Mouse (Mus musculus) megakaryocyte, embryonic 14.5 days (primary cell): ENCODE data around the gene Tor1b. TPM values are rescaled to one million over a fixed set of nuclear protein-coding genes. Genes with fewer than 3 reads are reported as not detected.
A peak's percentile ranks its signal among the peaks of the same experiment; 100 is the strongest.
"Not testable (repeated sequence)": the region's sequence is repeated elsewhere in the genome, so short reads cannot be mapped to it uniquely, and the experiment has no call there.

Source experiments
- H3K27me3 ChIP-seq: replicated peaks from 2 replicates; pipeline ENCODE3; 2012; ENCODE audit warnings: inconsistent platforms
- H3K36me3 ChIP-seq: replicated peaks from 2 replicates; pipeline ENCODE3; 2012; ENCODE audit warnings: low read length, inconsistent platforms, mixed read lengths
- H3K4me1 ChIP-seq: 2 replicates; pipeline ENCODE4 v1.6.1; 2012; ENCODE audit warnings: inconsistent platforms
- H3K4me3 ChIP-seq: replicated peaks from 2 replicates; pipeline ENCODE3; 2012; ENCODE audit warnings: moderate library complexity, mild to moderate bottlenecking, inconsistent platforms
- H3K9me3 ChIP-seq: 2 replicates; pipeline ENCODE4 v1.6.1; 2012; ENCODE audit warnings: inconsistent platforms
- FLI1 ChIP-seq: IDR thresholded peaks from 2 replicates; pipeline ENCODE4 v1.6.1; 2012; ENCODE audit warnings: low read length, inconsistent platforms, mixed read lengths
- GATA1 ChIP-seq: IDR thresholded peaks from 3 replicates; pipeline ENCODE4 v1.6.1; 2012; ENCODE audit warnings: mixed read lengths, low read length, inconsistent platforms, borderline replicate concordance
- polyA plus RNA-seq: library from polyadenylated mRNA; stranded (reverse); fragments of >175 nt; gene quantifications from 2 replicates; pipeline ENCODE4 v1.2.3, GENCODE M21; 2012; ENCODE audit warnings: low replicate concordance; ENCODE audit not compliant: insufficient read depth

Tor1b gene
- 2.7 and 9.3 TPM in 2 replicates for polyA plus RNA-seq

GRCm38 (mm10) chr2:30952824-30953490 is at the start of gene Tor1b:
Gene Tor1b, plus strand, starts transcription at chr2:30952959.
- H3K9me3 ChIP-seq: peaks cover 15% of the 10 kb centered on the region
- H3K27me3 ChIP-seq: peaks cover 4% of the 10 kb centered on the region
- TF ChIP-seq GATA1 (no peak), FLI1 (peak; percentile 89; the same call in 1 of the 2 replicates)
- peaks cover 34% of the 10 kb centered on the region for H3K36me3 ChIP-seq
- peaks cover 44% of the 10 kb centered on the region for H3K4me1 ChIP-seq
- peak within 1 kb of the TSS; percentile 97 for H3K4me3 ChIP-seq

- Histone ChIP-seq H3K9me3 (no peaks in the 10 kb centered on the region), H3K4me3 (no peak overlapping the region), H3K36me3 (no peaks in the 10 kb centered on the region), H3K4me1 (peaks cover 18% of the 10 kb centered on the region), H3K27me3 (peaks cover 71% of the 10 kb centered on the region)
- TF ChIP-seq GATA1: no peak
- no peak for TF ChIP-seq FLI1
Observed at GRCm38 (mm10) chr2:30904231-30904630, 48.5 kb upstream of the Tor1b start.

- Histone ChIP-seq H3K9me3 (no peaks in the 10 kb centered on the region), H3K36me3 (no peaks in the 10 kb centered on the region), H3K4me3 (no peak overlapping the region), H3K27me3 (peaks cover 69% of the 10 kb centered on the region), H3K4me1 (peaks cover 13% of the 10 kb centered on the region; the same call in 1 of the 2 replicates)
- TF ChIP-seq GATA1: no peak
- TF ChIP-seq FLI1: no peak
Observed at GRCm38 (mm10) chr2:30904991-30905390, 47.8 kb upstream of the Tor1b start.

- Histone ChIP-seq H3K4me3 (no peak overlapping the region), H3K27me3 (peaks cover 63% of the 10 kb centered on the region), H3K36me3 (no peaks in the 10 kb centered on the region), H3K4me1 (peaks cover 13% of the 10 kb centered on the region; the same call in 1 of the 2 replicates), H3K9me3 (no peaks in the 10 kb centered on the region)
- TF ChIP-seq GATA1 (no peak), FLI1 (no peak)
Observed at GRCm38 (mm10) chr2:30905906-30906305, 46.9 kb upstream of the Tor1b start.

DNA sequence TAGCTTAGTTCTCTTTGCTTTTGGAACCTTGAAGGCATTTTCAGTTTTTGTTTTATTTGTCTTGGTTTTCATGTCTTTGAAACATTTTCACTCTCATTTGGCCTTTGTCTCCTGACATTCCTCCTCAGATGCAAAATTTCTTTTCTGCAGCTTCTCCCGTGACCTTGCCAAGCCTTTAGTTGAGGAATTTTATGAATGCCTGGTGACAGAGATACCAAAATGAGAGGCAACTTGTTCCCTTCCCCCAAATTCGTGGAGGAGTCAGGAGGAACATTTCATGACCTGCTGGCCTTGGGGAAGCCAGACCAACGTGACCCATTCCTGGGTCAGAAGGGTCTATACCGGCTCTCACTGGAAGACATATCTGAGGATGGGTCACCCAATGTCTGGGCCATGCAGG is 46.1 kb upstream of the Tor1b start:
- H3K36me3 ChIP-seq: no peaks in the 10 kb centered on the region
- H3K27me3 ChIP-seq: peaks cover 56% of the 10 kb centered on the region
- no peaks in the 10 kb centered on the region for H3K9me3 ChIP-seq
- TF ChIP-seq FLI1 (no peak), GATA1 (no peak)
- H3K4me3 ChIP-seq: no peak overlapping the region
- H3K4me1 ChIP-seq: peaks cover 11% of the 10 kb centered on the region; the same call in 1 of the 2 replicates

GRCm38 (mm10) chr2:30912291-30912773 is 40.4 kb upstream of the Tor1b start:
- Histone ChIP-seq H3K4me3 (no peak overlapping the region), H3K4me1 (peaks cover 9% of the 10 kb centered on the region), H3K9me3 (no peaks in the 10 kb centered on the region), H3K36me3 (no peaks in the 10 kb centered on the region), H3K27me3 (peaks cover 35% of the 10 kb centered on the region)
- TF ChIP-seq GATA1 (no peak), FLI1 (no peak)

DNA sequence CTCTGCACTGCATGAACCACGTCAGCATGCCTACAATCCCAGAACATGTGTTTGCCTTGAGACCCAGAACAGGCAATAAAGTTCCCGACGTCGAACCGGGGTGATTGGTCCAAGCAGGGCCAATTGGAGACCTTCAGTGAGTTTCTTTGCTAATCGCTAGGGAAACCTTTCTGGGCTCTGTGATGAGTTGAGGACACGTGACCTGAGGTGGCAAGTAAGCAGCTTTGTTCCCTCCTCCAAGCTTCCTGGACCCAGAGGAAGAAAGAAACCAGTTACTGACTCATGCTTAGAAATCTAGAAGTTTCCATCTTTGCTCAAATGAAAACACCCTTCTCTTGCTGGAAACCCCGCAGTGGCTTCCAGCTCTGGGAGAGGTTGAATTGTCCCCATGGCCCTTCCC is 39.7 kb upstream of the Tor1b start:
- Histone ChIP-seq H3K9me3 (no peaks in the 10 kb centered on the region), H3K4me1 (peaks cover 10% of the 10 kb centered on the region), H3K36me3 (no peaks in the 10 kb centered on the region), H3K4me3 (no peak overlapping the region), H3K27me3 (peaks cover 41% of the 10 kb centered on the region)
- TF ChIP-seq FLI1 (no peak), GATA1 (no peak)

GRCm38 (mm10) chr2:30914836-30915235 is 37.9 kb upstream of the Tor1b start:
- no peak for TF ChIP-seq GATA1
- TF ChIP-seq FLI1: no peak
- H3K9me3 ChIP-seq: no peaks in the 10 kb centered on the region
- H3K27me3 ChIP-seq: peaks cover 41% of the 10 kb centered on the region
- H3K4me1 ChIP-seq: peaks cover 14% of the 10 kb centered on the region
- H3K36me3 ChIP-seq: no peaks in the 10 kb centered on the region
- H3K4me3 ChIP-seq: no peak overlapping the region

GRCm38 (mm10) chr2:30915376-30915775 is 37.4 kb upstream of the Tor1b start:
- Histone ChIP-seq H3K27me3 (peaks cover 44% of the 10 kb centered on the region), H3K4me3 (no peak overlapping the region), H3K4me1 (peaks cover 14% of the 10 kb centered on the region), H3K9me3 (no peaks in the 10 kb centered on the region), H3K36me3 (no peaks in the 10 kb centered on the region)
- TF ChIP-seq FLI1: no peak
- no peak for TF ChIP-seq GATA1

GRCm38 (mm10) chr2:30915933-30916332 is 36.8 kb upstream of the Tor1b start:
- peaks cover 14% of the 10 kb centered on the region for H3K4me1 ChIP-seq
- not testable (repeated sequence) for H3K36me3 ChIP-seq, H3K9me3 ChIP-seq, H3K4me3 ChIP-seq
- peaks cover 49% of the 10 kb centered on the region for H3K27me3 ChIP-seq
